Mouse (Mus musculus): ENCODE results near the gene Fam20a.

- TF ChIP-seq POLR2A (IDR thresholded peaks at IDR 0.05; ENCODE audit: borderline replicate concordance, control insufficient read depth, low read depth, low read length): no peak
- no peak for TF ChIP-seq CTCF (IDR thresholded peaks at IDR 0.05; ENCODE audit: control insufficient read depth, insufficient read depth, low read length)
Measured at GRCm38 (mm10) chr11:109648510-109648909, 73.6 kb downstream of the Fam20a start.
